Mouse (Mus musculus) brain, adult 2 months (tissue): ENCODE results near the gene Bco1.
A peak's percentile ranks its signal among the peaks of the same experiment; 100 is the strongest.

Experiments used
- DNase-seq: peaks from one replicate; pipeline ENCODE4 v3.0.0; 2011; ENCODE audit warnings: low read depth, low spot score

Bco1 gene

GRCm38 (mm10) chr8:117095647-117096046, at the start of gene Bco1:
Bco1 (plus strand) TSS chr8:117095854.
- DNase-seq: no peak

- no peak for DNase-seq
These were observed 46.2 kb upstream of the Bco1 start for GRCm38 (mm10) chr8:117049444-117049843.

GRCm38 (mm10) chr8:117050763-117051162, 44.9 kb upstream of the Bco1 start:
- DNase-seq: no peak

GRCm38 (mm10) chr8:117051316-117051715, 44.3 kb upstream of the Bco1 start:
- no peak for DNase-seq

GRCm38 (mm10) chr8:117053135-117054079, 42.2 kb upstream of the Bco1 start:
- peak; percentile 32 for DNase-seq

GRCm38 (mm10) chr8:117054146-117054545, 41.5 kb upstream of the Bco1 start:
- no peak for DNase-seq

- no peak for DNase-seq
These were observed 40.6 kb upstream of the Bco1 start for GRCm38 (mm10) chr8:117055097-117055496.

- DNase-seq: no peak
These were observed 36.6 kb upstream of the Bco1 start for GRCm38 (mm10) chr8:117059021-117059420.

- DNase-seq: no peak
These were observed 35.3 kb upstream of the Bco1 start for GRCm38 (mm10) chr8:117060306-117060705.

GRCm38 (mm10) chr8:117061180-117061880, 34.3 kb upstream of the Bco1 start:
- DNase-seq: peak; percentile 87

GRCm38 (mm10) chr8:117066955-117067354, 28.7 kb upstream of the Bco1 start:
- DNase-seq: no peak

GRCm38 (mm10) chr8:117067396-117067795, 28.3 kb upstream of the Bco1 start:
- no peak for DNase-seq

- DNase-seq: no peak
These were observed 27.4 kb upstream of the Bco1 start for GRCm38 (mm10) chr8:117068294-117068693.

GRCm38 (mm10) chr8:117069708-117070107, 25.9 kb upstream of the Bco1 start:
- DNase-seq: peak; percentile 44

GRCm38 (mm10) chr8:117074350-117075182, 21.1 kb upstream of the Bco1 start:
- DNase-seq: peak; percentile 50

- DNase-seq: no peak
These were observed 17.2 kb upstream of the Bco1 start for GRCm38 (mm10) chr8:117078367-117078926.

GRCm38 (mm10) chr8:117079652-117080051, 16.0 kb upstream of the Bco1 start:
- no peak for DNase-seq

- DNase-seq: no peak
These were observed 13.2 kb upstream of the Bco1 start, which contains the start of gene Pkd1l2 for GRCm38 (mm10) chr8:117082399-117082872. Pkd1l2 (minus strand) TSS chr8:117082449.

GRCm38 (mm10) chr8:117082947-117083559, 12.6 kb upstream of the Bco1 start:
- DNase-seq: no peak

- DNase-seq: no peak
These were observed 10.1 kb upstream of the Bco1 start for GRCm38 (mm10) chr8:117085521-117085920.

GRCm38 (mm10) chr8:117087036-117087435, 8.6 kb upstream of the Bco1 start:
- DNase-seq: no peak
